Mouse (Mus musculus) midbrain, postnatal 0 days (tissue): ENCODE data around the gene Hist1h2ab. TPM values are rescaled to one million over a fixed set of nuclear protein-coding genes. Genes with fewer than 3 reads are reported as not detected.
A peak's percentile ranks its signal among the peaks of the same experiment; 100 is the strongest.
"Not testable (repeated sequence)": the region's sequence is repeated elsewhere in the genome, so short reads cannot be mapped to it uniquely, and the experiment has no call there.

Experiments
- ATAC-seq: fragments of 200-750 bp; cut with Nextera tagmentation; 2 replicates; pipeline ENCODE4 v1.8.0; 2017; ENCODE audit warnings: moderate number of reproducible peaks, mild to moderate bottlenecking, moderate TSS enrichment, moderate library complexity; ENCODE audit not compliant: low FRiP score
- DNase-seq: peaks from one replicate; pipeline ENCODE4 v3.0.0-alpha.2; 2015; ENCODE audit warnings: low spot score
- H3K27ac ChIP-seq: fragments of 300-500 bp; sonication (generic); 2 replicates; pipeline ENCODE4 v1.5.1; 2014; ENCODE audit warnings: low read depth, mild to moderate bottlenecking, low read length, mixed read lengths
- H3K27me3 ChIP-seq: fragments of 300-500 bp; sonication (generic); 2 replicates; pipeline ENCODE4 v1.6.1; 2014; ENCODE audit warnings: low read length, control low read depth, mixed read lengths; ENCODE audit not compliant: insufficient read depth
- H3K36me3 ChIP-seq: fragments of 300-500 bp; sonication (generic); 2 replicates; pipeline ENCODE4 v1.6.1; 2014; ENCODE audit warnings: low read length, control low read depth, mixed read lengths; ENCODE audit not compliant: insufficient read depth
- H3K4me1 ChIP-seq: fragments of 300-500 bp; sonication (generic); 2 replicates; pipeline ENCODE4 v1.6.1; 2014; ENCODE audit warnings: mild to moderate bottlenecking, control low read depth, antibody characterized with exemption, low read length, mixed read lengths; ENCODE audit not compliant: insufficient read depth
- H3K4me2 ChIP-seq: fragments of 300-500 bp; sonication (generic); 2 replicates; pipeline ENCODE4 v1.6.1; 2014; ENCODE audit warnings: low read depth, mild to moderate bottlenecking, low read length, mixed read lengths; ENCODE audit not compliant: poor library complexity, severe bottlenecking
- H3K4me3 ChIP-seq: fragments of 300-500 bp; sonication (generic); 2 replicates; pipeline ENCODE4 v1.5.1; 2014; ENCODE audit warnings: low read depth, mild to moderate bottlenecking, low read length, moderate library complexity
- H3K9ac ChIP-seq: fragments of 300-500 bp; sonication (generic); replicated peaks from 2 replicates; pipeline ENCODE4 v1.6.1; 2014; ENCODE audit warnings: mild to moderate bottlenecking, low read length, moderate library complexity, mixed read lengths; ENCODE audit not compliant: poor library complexity, severe bottlenecking
- H3K9me3 ChIP-seq: fragments of 300-500 bp; sonication (generic); 2 replicates; pipeline ENCODE4 v1.6.1; 2016; ENCODE audit warnings: low read length, control low read depth
- CTCF ChIP-seq: IDR thresholded peaks from 2 replicates; pipeline ENCODE4 v1.5.1; 2016; ENCODE audit warnings: antibody characterized with exemption, mild to moderate bottlenecking
- WGBS: fragments of 180-500 bp; shearing (Covaris S2); extraction: QIAGEN DNeasy Blood & Tissue Kit; methylation state at CpG from one replicate; pipeline ENCODE4 v1.1.7; 2014; 5-methylcytosine and 5-hydroxymethylcytosine counted together
- polyA plus RNA-seq: library from polyadenylated mRNA; unstranded; fragments of >200 nt; fragmentation: Nextera tagmentation; extraction: Ambion mirVana; gene quantifications from 2 replicates; pipeline ENCODE4 v1.2.1, GENCODE M21; 2015
- total RNA-seq: library from RNA; depleted of rRNA; stranded (reverse); fragments of >200 nt; gene quantifications from 2 replicates; pipeline ENCODE4 v1.2.3, GENCODE M21; 2014

Gene Hist1h2ab
- total and polyA plus RNA-seq, 2 experiments from 2014 or later: 2.1 to 290 TPM

- WGBS: 2% methylated on average over 34 of the region's 34 CpGs
- Histone ChIP-seq H3K4me3 (peak within 1 kb of the TSS; percentile 58), H3K4me1 (0 out of 2 replicates have a peak, but pooled peaks cover 4% of the 10 kb centered on the region), H3K36me3 (no peaks in the 10 kb centered on the region), H3K27ac (peak within 1 kb of the TSS; percentile 67), H3K27me3 (no peaks in the 10 kb centered on the region), H3K9ac (peak within 1 kb of the TSS; percentile 65), H3K4me2 (peak within 1 kb of the TSS; percentile 82), H3K9me3 (no peaks in the 10 kb centered on the region)
- no peak for TF ChIP-seq CTCF
- ATAC-seq (peak; percentile 58), DNase-seq (peak; percentile 96)
Observed at GRCm38 (mm10) chr13:23763586-23764323, 12.8 kb downstream of the Hist1h2ab start, which contains the start of gene Hist1h1a. Gene Hist1h1a (plus strand): TSS chr13:23763666.

- no peaks in the 10 kb centered on the region for H3K36me3 ChIP-seq
- no peaks in the 10 kb centered on the region for H3K27me3 ChIP-seq
- H3K4me1 ChIP-seq: 0 out of 2 replicates have a peak, but pooled peaks cover 4% of the 10 kb centered on the region
- no peak for ATAC-seq
- H3K9ac ChIP-seq: peak overlapping the region; percentile 65; the same call in 1 of the 2 replicates
- no peak for DNase-seq
- no peaks in the 10 kb centered on the region for H3K9me3 ChIP-seq
- TF ChIP-seq CTCF: no peak
- WGBS: 36% methylated on average over 12 of the region's 12 CpGs
- peak overlapping the region; percentile 67; the same call in 1 of the 2 replicates for H3K27ac ChIP-seq
- H3K4me3 ChIP-seq: peak overlapping the region; percentile 58
- H3K4me2 ChIP-seq: peak overlapping the region; percentile 82
Observed at GRCm38 (mm10) chr13:23764324-23765171, 13.6 kb downstream of the Hist1h2ab start.

- no peak overlapping the region for H3K4me3 ChIP-seq
- ATAC-seq (no peak), DNase-seq (no peak)
- no peak overlapping the region for H3K4me2 ChIP-seq
- no peaks in the 10 kb centered on the region for H3K27me3 ChIP-seq
- WGBS: 54% methylated on average over 1 of the region's 1 CpGs
- TF ChIP-seq CTCF: no peak
- 0 out of 2 replicates have a peak, but pooled peaks cover 4% of the 10 kb centered on the region for H3K4me1 ChIP-seq
- no peak overlapping the region for H3K27ac ChIP-seq
- H3K36me3 ChIP-seq: no peaks in the 10 kb centered on the region
- no peak overlapping the region for H3K9ac ChIP-seq
- no peaks in the 10 kb centered on the region for H3K9me3 ChIP-seq
Observed at GRCm38 (mm10) chr13:23765172-23765513, 14.2 kb downstream of the Hist1h2ab start.

GRCm38 (mm10) chr13:23766772-23767171 is 15.8 kb downstream of the Hist1h2ab start:
- ATAC-seq (no peak), DNase-seq (no peak)
- Histone ChIP-seq H3K36me3 (no peaks in the 10 kb centered on the region), H3K4me2 (no peak overlapping the region), H3K9me3 (no peaks in the 10 kb centered on the region), H3K9ac (no peak overlapping the region), H3K4me1 (0 out of 2 replicates have a peak, but pooled peaks cover 4% of the 10 kb centered on the region), H3K27ac (no peak overlapping the region), H3K27me3 (no peaks in the 10 kb centered on the region), H3K4me3 (no peak overlapping the region)
- TF ChIP-seq CTCF: no peak

GRCm38 (mm10) chr13:23768834-23769397 is 18.0 kb downstream of the Hist1h2ab start:
- Histone ChIP-seq H3K4me2 (no peak overlapping the region), H3K27me3 (no peaks in the 10 kb centered on the region), H3K9me3 (no peaks in the 10 kb centered on the region), H3K36me3 (no peaks in the 10 kb centered on the region), H3K27ac (no peak overlapping the region), H3K9ac (no peak overlapping the region), H3K4me3 (no peak overlapping the region), H3K4me1 (0 out of 2 replicates have a peak, but pooled peaks cover 8% of the 10 kb centered on the region)
- no peak for TF ChIP-seq CTCF
- no peak for ATAC-seq
- WGBS: 29% methylated on average over 5 of the region's 5 CpGs
- DNase-seq: no peak

GRCm38 (mm10) chr13:23769613-23770012 is 18.7 kb downstream of the Hist1h2ab start, which contains the start of gene Trim38:
Gene Trim38 (plus strand): TSS chr13:23769913.
- DNase-seq, H3K4me1 ChIP-seq, H3K36me3 ChIP-seq, H3K4me2 ChIP-seq, H3K4me3 ChIP-seq, H3K9ac ChIP-seq, H3K27me3 ChIP-seq, ATAC-seq, H3K27ac ChIP-seq, H3K9me3 ChIP-seq: not testable (repeated sequence)
- WGBS: 86% methylated on average over 2 of the region's 2 CpGs
